Mouse (Mus musculus) intestine, embryonic 14.5 days (tissue): ENCODE results near the gene 3300002I08Rik. TPM values are rescaled to one million over a fixed set of nuclear protein-coding genes. Genes with fewer than 3 reads are reported as not detected.
"Not testable (repeated sequence)": the region's sequence is repeated elsewhere in the genome, so short reads cannot be mapped to it uniquely, and the experiment has no call there.

Source experiments
- ATAC-seq: fragments of 200-750 bp; cut with Nextera tagmentation; replicated peaks from 2 replicates; pipeline ENCODE4 v1.8.0; 2017; ENCODE audit warnings: low read depth, moderate number of reproducible peaks, moderate TSS enrichment, moderate library complexity; ENCODE audit not compliant: low FRiP score, low TSS enrichment
- DNase-seq: peaks from one replicate; pipeline ENCODE4 v3.0.0-alpha.2; 2018; ENCODE audit warnings: low spot score
- H3K27ac ChIP-seq: fragments of 300-500 bp; sonication (generic); 2 replicates; pipeline ENCODE4 v1.5.1; 2014; ENCODE audit warnings: low read depth, mild to moderate bottlenecking, control low read depth
- H3K27me3 ChIP-seq: fragments of 300-500 bp; sonication (generic); replicated peaks from 2 replicates; pipeline ENCODE4 v1.6.1; 2014; ENCODE audit warnings: low read length, control low read depth; ENCODE audit not compliant: control insufficient read depth, insufficient read depth
- H3K36me3 ChIP-seq: fragments of 300-500 bp; sonication (generic); 2 replicates; pipeline ENCODE4 v1.6.1; 2014; ENCODE audit warnings: low read length, control low read depth; ENCODE audit not compliant: control insufficient read depth, insufficient read depth
- H3K4me1 ChIP-seq: fragments of 300-500 bp; sonication (generic); replicated peaks from 2 replicates; pipeline ENCODE4 v1.6.1; 2014; ENCODE audit warnings: low read length, control low read depth, mixed read lengths; ENCODE audit not compliant: control insufficient read depth, insufficient read depth
- H3K4me2 ChIP-seq: fragments of 300-500 bp; sonication (generic); 2 replicates; pipeline ENCODE4 v1.6.1; 2014; ENCODE audit warnings: low read length
- H3K4me3 ChIP-seq: fragments of 300-500 bp; sonication (generic); 2 replicates; pipeline ENCODE4 v1.5.1; 2014; ENCODE audit warnings: low read depth, low read length, control low read depth, mixed read lengths
- H3K9ac ChIP-seq: fragments of 300-500 bp; sonication (generic); 2 replicates; pipeline ENCODE4 v1.6.1; 2014; ENCODE audit warnings: mild to moderate bottlenecking, low read length
- H3K9me3 ChIP-seq: fragments of 300-500 bp; sonication (generic); 2 replicates; pipeline ENCODE4 v1.6.1; 2016; ENCODE audit warnings: low read length, control low read depth; ENCODE audit not compliant: control insufficient read depth
- WGBS: fragments of 180-500 bp; shearing (Covaris S2); extraction: QIAGEN DNeasy Blood & Tissue Kit; methylation state at CpG from one replicate; pipeline ENCODE4 v1.1.7; 2014; 5-methylcytosine and 5-hydroxymethylcytosine counted together
- polyA plus RNA-seq: library from polyadenylated mRNA; unstranded; fragments of >200 nt; fragmentation: Nextera tagmentation; extraction: Ambion mirVana; gene quantifications from 2 replicates; pipeline ENCODE4 v1.2.1, GENCODE M21; 2014

3300002I08Rik gene
- 6.9 and 9.0 TPM in 2 replicates for polyA plus RNA-seq

DNA sequence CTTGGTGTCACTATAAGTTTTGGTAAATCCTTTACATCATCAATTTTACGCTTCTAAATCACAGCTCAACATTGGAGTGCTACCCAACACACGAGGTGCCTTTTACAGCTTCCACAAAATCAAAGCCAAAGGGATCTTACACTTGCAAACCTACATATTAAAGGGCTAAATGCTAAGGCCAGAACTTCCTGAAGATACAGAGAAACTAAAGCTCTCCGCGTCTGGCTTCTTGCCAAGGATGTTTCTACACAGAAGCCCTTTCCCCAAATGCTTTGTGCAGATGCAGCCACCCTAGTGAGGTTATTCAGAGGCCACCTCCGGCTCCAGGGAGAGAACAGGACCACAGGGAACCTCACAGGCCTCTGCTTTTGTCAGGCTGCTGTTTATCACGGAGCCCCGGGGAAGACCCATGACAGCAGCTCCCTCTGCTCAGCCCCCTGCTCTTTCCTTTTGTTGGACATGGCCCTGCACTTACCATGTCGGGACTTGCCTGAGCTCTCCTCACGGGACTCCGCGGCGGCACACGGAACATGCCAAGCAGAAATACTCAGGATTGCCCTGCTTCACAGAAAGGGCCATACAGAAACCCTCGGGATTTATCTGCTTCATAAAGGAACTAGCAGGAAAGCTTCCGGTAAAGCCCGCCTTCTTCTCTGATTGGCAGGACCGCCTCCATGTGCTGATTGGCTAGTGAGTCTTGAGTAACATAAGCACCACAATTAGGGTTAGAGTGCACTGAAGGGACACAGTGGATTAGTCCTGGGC lies at the start of gene 3300002I08Rik:
Gene 3300002I08Rik (minus strand): TSS at position 653 of the 765 bp plus-strand sequence.
- ATAC-seq (peak; percentile 97), DNase-seq (peak; percentile 91)
- not testable (repeated sequence) for H3K4me1 ChIP-seq, H3K27me3 ChIP-seq, H3K9me3 ChIP-seq, H3K36me3 ChIP-seq
- 2% methylated on average over 16 of the region's 17 CpGs for WGBS
- Histone ChIP-seq H3K27ac (peak within 1 kb of the TSS; percentile 91), H3K4me2 (peak within 1 kb of the TSS; percentile 49), H3K4me3 (peak within 1 kb of the TSS; percentile 62), H3K9ac (peak within 1 kb of the TSS; percentile 69)

DNA sequence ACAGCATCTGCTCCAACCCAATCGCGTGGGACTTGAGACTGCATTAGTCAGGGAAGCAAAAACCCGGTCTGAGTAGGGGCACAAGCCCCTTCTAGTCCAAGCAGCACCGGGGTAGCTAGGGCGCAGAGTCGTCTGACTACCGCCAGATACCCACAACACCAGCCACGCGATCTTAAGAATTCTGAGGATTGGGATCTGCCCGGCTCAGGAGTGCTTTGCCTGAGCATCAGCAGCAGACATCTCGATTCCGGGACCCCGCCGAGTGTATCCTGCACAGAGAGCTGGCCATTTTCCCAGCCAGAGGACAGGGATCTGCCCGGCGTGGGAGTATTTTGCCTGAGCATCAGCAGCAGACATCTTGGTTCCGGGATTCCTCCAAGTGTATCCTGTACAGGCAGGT lies 49.6 kb upstream of the 3300002I08Rik start:
- H3K4me3 ChIP-seq, ATAC-seq, H3K27ac ChIP-seq, H3K9ac ChIP-seq, H3K4me1 ChIP-seq, DNase-seq, H3K36me3 ChIP-seq, H3K4me2 ChIP-seq, H3K27me3 ChIP-seq: not testable (repeated sequence)
- WGBS: 90% methylated on average over 17 of the region's 17 CpGs
- peaks cover 15% of the 10 kb centered on the region; the same call in 1 of the 2 replicates for H3K9me3 ChIP-seq

GRCm38 (mm10) chr2:150390198-150390597 lies 27.6 kb upstream of the 3300002I08Rik start:
- WGBS: 95% methylated on average over 1 of the region's 1 CpGs
- Histone ChIP-seq H3K9ac (no peak overlapping the region), H3K4me2 (no peak overlapping the region), H3K36me3 (no peaks in the 10 kb centered on the region), H3K9me3 (no peaks in the 10 kb centered on the region), H3K4me3 (no peak overlapping the region), H3K4me1 (no peaks in the 10 kb centered on the region), H3K27me3 (no peaks in the 10 kb centered on the region), H3K27ac (no peak overlapping the region)
- DNase-seq (no peak), ATAC-seq (no peak)

DNA sequence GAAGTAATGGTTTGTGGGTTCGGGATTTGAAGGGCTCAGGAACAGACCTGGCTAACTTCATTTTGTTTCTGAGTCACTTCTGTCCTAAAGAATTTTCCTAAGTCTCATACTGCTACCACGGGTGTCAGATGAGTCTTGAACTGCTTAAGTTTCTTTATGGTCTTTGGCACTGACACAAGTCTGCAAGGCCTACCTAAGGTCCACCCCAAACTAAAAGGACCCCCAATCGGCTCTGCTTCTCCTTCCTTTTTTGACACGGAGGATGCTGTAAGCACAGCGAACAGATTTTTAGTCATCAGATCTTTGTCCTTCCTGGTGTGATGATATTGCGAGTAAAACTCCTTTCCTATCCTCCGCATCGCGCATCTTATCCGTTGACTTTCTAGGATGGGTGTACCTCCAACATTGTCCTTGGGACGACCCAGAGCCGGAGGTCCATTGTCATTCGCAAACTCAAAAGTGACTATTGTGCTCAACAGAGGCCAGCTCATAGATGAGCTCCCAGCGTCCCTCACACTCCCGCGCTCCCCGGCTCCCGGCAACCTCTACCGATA lies 23.1 kb upstream of the 3300002I08Rik start:
- H3K27me3 ChIP-seq, ATAC-seq, H3K27ac ChIP-seq, H3K9me3 ChIP-seq, H3K4me3 ChIP-seq, H3K36me3 ChIP-seq, H3K9ac ChIP-seq, DNase-seq, H3K4me1 ChIP-seq, H3K4me2 ChIP-seq: not testable (repeated sequence)
- WGBS: 91% methylated on average over 16 of the region's 19 CpGs

DNA sequence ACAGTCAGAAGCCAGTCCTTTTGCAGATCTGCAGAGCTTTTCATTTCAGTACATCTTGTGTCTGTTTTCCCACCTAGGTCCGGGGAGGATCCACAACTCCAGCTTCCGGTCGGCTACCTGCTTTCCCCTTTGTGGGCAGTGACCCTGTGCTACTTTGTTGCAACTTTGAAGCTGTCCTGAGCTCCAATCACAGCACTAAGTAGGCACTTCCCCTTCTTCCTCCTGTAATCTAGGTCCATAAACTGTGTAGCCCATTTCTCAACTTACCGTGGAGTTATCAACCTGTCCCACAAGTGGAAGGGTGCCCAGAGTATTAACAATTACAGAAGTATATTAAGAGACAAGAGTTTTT lies 289 bp upstream of the 3300002I08Rik start:
- no peaks in the 10 kb centered on the region for H3K27me3 ChIP-seq
- H3K9ac ChIP-seq: peak overlapping the region; percentile 69
- H3K4me3 ChIP-seq: peak overlapping the region; percentile 62
- H3K4me2 ChIP-seq: peak overlapping the region; percentile 49
- no peaks in the 10 kb centered on the region for H3K9me3 ChIP-seq
- peak overlapping the region; percentile 91 for H3K27ac ChIP-seq
- DNase-seq (no peak), ATAC-seq (no peak; the same call in 1 of the 2 replicates)
- WGBS: 10% methylated on average over 4 of the region's 4 CpGs
- no peaks in the 10 kb centered on the region for H3K36me3 ChIP-seq
- H3K4me1 ChIP-seq: no peaks in the 10 kb centered on the region

GRCm38 (mm10) chr2:150357136-150357535 lies 5.4 kb downstream of the 3300002I08Rik start:
- H3K4me1 ChIP-seq, H3K9ac ChIP-seq, ATAC-seq, H3K27ac ChIP-seq, DNase-seq, H3K27me3 ChIP-seq, H3K9me3 ChIP-seq, H3K4me2 ChIP-seq, H3K36me3 ChIP-seq, H3K4me3 ChIP-seq: not testable (repeated sequence)

GRCm38 (mm10) chr2:150323402-150323801 lies 39.2 kb downstream of the 3300002I08Rik start, which contains the start of gene Gm10130:
TSS of gene Gm10130 (plus strand) at chr2:150323702.
- H3K36me3 ChIP-seq: peaks cover 30% of the 10 kb centered on the region
- H3K4me2 ChIP-seq: no peak within 1 kb of the TSS
- ATAC-seq (no peak), DNase-seq (no peak)
- H3K27me3 ChIP-seq: no peaks in the 10 kb centered on the region
- H3K9me3 ChIP-seq: peaks cover 41% of the 10 kb centered on the region
- H3K27ac ChIP-seq: no peak within 1 kb of the TSS
- H3K9ac ChIP-seq: no peak within 1 kb of the TSS
- no peak within 1 kb of the TSS for H3K4me3 ChIP-seq
- H3K4me1 ChIP-seq: no peaks in the 10 kb centered on the region
- 95% methylated on average over 5 of the region's 5 CpGs for WGBS

DNA sequence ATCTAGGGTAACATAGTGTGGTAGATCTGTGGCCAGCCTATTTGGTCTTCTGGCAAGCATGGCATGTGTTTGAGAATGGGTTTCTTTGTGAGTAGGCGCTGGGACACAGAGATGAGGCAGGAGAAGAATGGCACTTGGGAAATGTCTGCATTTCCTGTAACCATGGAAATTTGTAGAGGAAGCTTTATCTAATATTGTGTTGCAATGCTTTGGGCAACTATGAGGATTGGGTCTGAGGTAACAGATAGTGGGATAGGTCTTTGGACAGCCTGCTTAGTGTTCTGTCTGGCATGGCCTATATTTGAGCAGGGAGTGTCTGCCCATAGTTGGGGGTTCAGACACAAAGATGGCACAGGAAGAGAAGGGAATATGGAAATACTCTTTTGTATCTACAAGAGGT lies 43.6 kb downstream of the 3300002I08Rik start:
- H3K4me1 ChIP-seq: no peaks in the 10 kb centered on the region

DNA sequence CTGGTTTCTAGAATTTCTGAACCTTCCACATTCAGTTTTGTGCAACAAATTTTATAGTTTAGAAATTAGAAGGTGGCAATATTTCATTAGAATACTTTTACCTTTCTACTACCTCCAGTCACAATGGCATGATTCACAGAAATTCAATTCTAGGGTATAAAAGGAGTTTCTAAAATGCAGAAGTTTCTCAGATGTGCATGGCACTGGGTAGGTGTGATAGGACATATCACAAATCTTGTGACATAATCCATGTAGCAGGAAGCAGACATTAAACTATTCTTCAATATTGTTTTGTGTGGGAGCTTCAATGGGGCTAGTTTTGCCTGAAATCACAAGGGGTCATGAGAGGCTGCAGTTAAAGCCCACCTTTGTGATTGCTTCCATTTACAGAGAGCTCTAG lies 46.4 kb downstream of the 3300002I08Rik start:
- ATAC-seq: no peak
- no peak overlapping the region for H3K27ac ChIP-seq
- no peak overlapping the region for H3K4me2 ChIP-seq
- H3K9ac ChIP-seq: no peak overlapping the region
- peaks cover 23% of the 10 kb centered on the region for H3K9me3 ChIP-seq
- H3K27me3 ChIP-seq: no peaks in the 10 kb centered on the region
- peaks cover 6% of the 10 kb centered on the region; the same call in 1 of the 2 replicates for H3K36me3 ChIP-seq
- no peaks in the 10 kb centered on the region for H3K4me1 ChIP-seq
- H3K4me3 ChIP-seq: no peak overlapping the region
- DNase-seq: no peak

More for the DNA sequence above, 43.6 kb downstream of the 3300002I08Rik start:
- Histone ChIP-seq H3K9me3 (peaks cover 35% of the 10 kb centered on the region), H3K9ac (no peak overlapping the region), H3K4me2 (no peak overlapping the region), H3K36me3 (peaks cover 14% of the 10 kb centered on the region), H3K27me3 (no peaks in the 10 kb centered on the region), H3K4me3 (no peak overlapping the region), H3K27ac (no peak overlapping the region)
- ATAC-seq: no peak
- no peak for DNase-seq
- WGBS: 96% methylated on average over 1 of the region's 1 CpGs
